Mouse (Mus musculus) macrophage (primary cell): ENCODE results near the gene Wif1. TPM values are rescaled to one million over a fixed set of nuclear protein-coding genes. Genes with fewer than 3 reads are reported as not detected.

Experiments
- H3K27ac ChIP-seq: fragments of 350-480 bp; formaldehyde crosslinking; 2 replicates; pipeline ENCODE4 v1.9.0; 2021
- H3K36me3 ChIP-seq: fragments of 350-480 bp; formaldehyde crosslinking; 2 replicates; pipeline ENCODE4 v1.9.0; 2021; ENCODE audit errors: inconsistent target
- H3K4me3 ChIP-seq: fragments of 350-480 bp; formaldehyde crosslinking; 2 replicates; pipeline ENCODE4 v1.9.0; 2021; ENCODE audit errors: inconsistent target
- H3K79me2 ChIP-seq: fragments of 350-480 bp; formaldehyde crosslinking; 2 replicates; pipeline ENCODE4 v1.9.0; 2021; ENCODE audit errors: inconsistent target
- WGBS: methylation state at CpG from one replicate; pipeline ENCODE4 v1.1.7; 2026; ENCODE audit warnings: inconsistent platforms; ENCODE audit not compliant: missing documents; 5-methylcytosine and 5-hydroxymethylcytosine counted together
- polyA plus RNA-seq: library from polyadenylated mRNA; stranded (reverse); fragments of 250-400 nt; gene quantifications from 3 replicates; pipeline ENCODE4 v1.2.4, GENCODE M21; 2018; ENCODE audit warnings: inconsistent platforms
- total RNA-seq, 78 experiments: library from RNA; depleted of rRNA; stranded (reverse); fragments of 250-400 nt; gene quantifications; 1 replicate in 9 of 78; 2 replicates in 24 of 78; 3 replicates in 43 of 78; 4 replicates in 2 of 78; pipeline ENCODE4 v1.2.4; 2018; ENCODE audit warnings: inconsistent platforms in 56 of 78

Gene Wif1
- not detected for total RNA-seq (2018; cell fraction: chromatin; rRNA removed)
- total RNA-seq (2018; cell fraction: cytosol; rRNA removed): not detected
- not detected for total RNA-seq (2018; cell fraction: nucleus; rRNA removed)
- polyA plus RNA-seq: not detected in 3 replicates

DNA sequence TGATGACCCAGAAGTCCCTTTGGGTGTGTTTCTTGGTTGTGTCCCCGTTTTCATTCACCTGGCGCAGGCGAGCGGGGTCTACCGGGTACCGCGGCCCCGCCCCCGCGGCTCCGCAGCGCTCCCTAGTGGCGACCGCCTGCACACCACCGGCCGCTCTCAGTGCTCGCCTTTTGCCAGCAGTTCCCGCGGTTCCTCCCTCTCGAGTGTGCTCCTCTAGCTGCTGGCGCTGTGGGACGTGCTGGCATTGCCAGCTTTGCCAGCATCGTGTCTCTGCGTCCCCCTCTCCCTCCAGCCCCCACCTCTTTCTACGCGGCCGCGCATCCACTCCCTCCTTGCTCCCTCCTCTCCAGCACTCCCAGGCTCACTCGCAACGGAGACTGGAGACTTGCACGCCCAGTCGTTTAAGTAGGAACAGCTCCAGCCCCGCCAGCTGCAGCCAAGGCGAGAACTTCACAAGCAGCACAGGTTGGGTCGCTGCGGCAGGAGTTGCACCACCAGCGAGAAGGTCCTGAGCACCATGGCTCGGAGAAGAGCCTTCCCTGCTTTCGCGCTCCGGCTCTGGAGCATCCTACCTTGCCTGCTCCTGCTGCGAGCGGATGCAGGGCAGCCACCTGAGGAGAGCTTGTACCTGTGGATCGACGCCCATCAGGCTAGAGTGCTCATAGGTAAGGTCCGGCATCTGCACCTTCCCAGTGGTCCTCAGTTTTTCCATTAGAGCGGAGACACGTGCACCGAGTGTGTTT is at the start of gene Wif1:
Gene Wif1, plus strand, starts transcription at position 135 of the 743 bp plus-strand sequence.
- Histone ChIP-seq H3K36me3 (no peaks in the 10 kb centered on the region), H3K79me2 (no peaks in the 10 kb centered on the region), H3K4me3 (peak within 1 kb of the TSS; percentile 45), H3K27ac (no peak within 1 kb of the TSS)
- 3% methylated on average over 46 of the region's 49 CpGs for WGBS

DNA sequence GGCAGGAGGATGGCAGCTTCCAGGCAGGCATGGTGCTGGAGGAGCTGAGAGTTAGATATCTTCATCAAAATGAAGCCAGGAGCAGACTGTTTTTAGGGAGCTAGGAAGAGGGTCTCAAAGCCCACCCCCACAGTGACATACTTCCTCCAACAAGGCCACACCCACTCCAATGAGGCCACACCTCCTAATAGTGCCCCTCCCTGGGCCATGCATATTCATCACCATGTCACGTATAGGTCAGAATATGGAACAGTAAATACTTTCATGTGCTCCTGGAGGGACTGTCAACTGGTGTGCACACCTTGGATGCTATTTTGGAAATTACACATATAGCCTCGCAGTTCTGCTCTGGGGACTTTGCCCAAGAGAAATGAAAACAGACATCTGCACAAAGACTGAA is 31.6 kb upstream of the Wif1 start:
- no peaks in the 10 kb centered on the region for H3K36me3 ChIP-seq
- H3K4me3 ChIP-seq: no peak overlapping the region
- 76% methylated on average over 2 of the region's 2 CpGs for WGBS
- no peak overlapping the region for H3K27ac ChIP-seq
- H3K79me2 ChIP-seq: no peaks in the 10 kb centered on the region

GRCm38 (mm10) chr10:121011496-121011895 is 22.3 kb upstream of the Wif1 start:
- 92% methylated on average over 4 of the region's 4 CpGs for WGBS
- Histone ChIP-seq H3K36me3 (no peaks in the 10 kb centered on the region), H3K4me3 (no peak overlapping the region)

DNA sequence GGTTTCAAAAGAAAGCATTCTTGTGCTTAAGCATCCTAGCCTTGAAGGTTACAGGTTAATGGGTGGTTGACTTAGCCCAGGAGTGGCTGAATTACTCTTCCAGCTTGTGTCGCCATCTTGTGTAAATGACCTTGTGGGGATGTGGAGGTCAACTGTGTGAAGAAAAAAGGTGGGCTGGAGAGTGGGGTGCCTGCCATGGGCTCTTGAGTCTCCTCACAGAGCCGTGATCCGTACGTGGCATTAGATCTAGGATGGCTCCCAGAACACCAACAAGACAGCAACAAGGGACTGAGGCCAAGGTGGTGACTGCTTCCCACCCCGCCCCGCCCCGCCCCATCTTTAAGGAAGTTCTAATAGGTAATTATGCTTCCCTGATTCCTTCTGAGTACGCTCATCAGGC is 17.5 kb upstream of the Wif1 start:
- no peak overlapping the region for H3K27ac ChIP-seq
- no peaks in the 10 kb centered on the region for H3K79me2 ChIP-seq
- no peaks in the 10 kb centered on the region for H3K36me3 ChIP-seq
- 92% methylated on average over 8 of the region's 8 CpGs for WGBS
- no peak overlapping the region for H3K4me3 ChIP-seq

More at GRCm38 (mm10) chr10:121011496-121011895, 22.3 kb upstream of the Wif1 start:
- H3K79me2 ChIP-seq: no peaks in the 10 kb centered on the region
- no peak overlapping the region for H3K27ac ChIP-seq

- no peak overlapping the region for H3K27ac ChIP-seq
- H3K79me2 ChIP-seq: no peaks in the 10 kb centered on the region
- WGBS: 72% methylated on average over 18 of the region's 18 CpGs
- no peak overlapping the region for H3K4me3 ChIP-seq
- H3K36me3 ChIP-seq: no peaks in the 10 kb centered on the region
Observed at GRCm38 (mm10) chr10:121016711-121017503, 16.9 kb upstream of the Wif1 start.

GRCm38 (mm10) chr10:121022951-121023350 is 10.8 kb upstream of the Wif1 start:
- WGBS: 55% methylated on average over 5 of the region's 5 CpGs
- Histone ChIP-seq H3K36me3 (no peaks in the 10 kb centered on the region), H3K4me3 (no peak overlapping the region), H3K79me2 (no peaks in the 10 kb centered on the region), H3K27ac (no peak overlapping the region)

DNA sequence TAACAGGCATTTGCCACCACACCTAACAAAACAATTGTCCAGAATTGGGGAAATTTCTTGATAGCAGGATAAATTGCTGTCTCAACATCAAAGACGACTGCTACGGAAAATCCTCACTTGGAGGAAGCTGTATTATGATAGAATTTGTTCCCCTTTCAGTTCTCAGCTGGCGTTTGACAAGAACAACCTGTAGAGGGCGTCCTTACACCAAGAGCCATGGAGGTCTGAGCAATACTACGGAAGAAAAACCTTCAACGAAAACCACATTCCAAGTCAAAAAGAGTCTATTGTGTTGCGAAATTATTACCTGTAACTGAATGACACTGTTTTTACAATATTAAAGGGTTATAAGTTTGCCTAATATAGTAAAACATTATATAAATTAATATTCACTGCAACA is 2.0 kb upstream of the Wif1 start:
- H3K27ac ChIP-seq: no peak overlapping the region
- 4% methylated on average over 7 of the region's 7 CpGs for WGBS
- no peaks in the 10 kb centered on the region for H3K36me3 ChIP-seq
- no peaks in the 10 kb centered on the region for H3K79me2 ChIP-seq
- no peak overlapping the region for H3K4me3 ChIP-seq

GRCm38 (mm10) chr10:121033128-121033791 is 500 bp upstream of the Wif1 start:
- Histone ChIP-seq H3K36me3 (no peaks in the 10 kb centered on the region), H3K27ac (no peak overlapping the region), H3K79me2 (no peaks in the 10 kb centered on the region), H3K4me3 (peak overlapping the region; percentile 45)
- 3% methylated on average over 25 of the region's 25 CpGs for WGBS

GRCm38 (mm10) chr10:121034569-121034947 is 798 bp downstream of the Wif1 start:
- H3K27ac ChIP-seq: no peak overlapping the region
- H3K36me3 ChIP-seq: no peaks in the 10 kb centered on the region
- no peaks in the 10 kb centered on the region for H3K79me2 ChIP-seq
- H3K4me3 ChIP-seq: no peak overlapping the region
- 31% methylated on average over 3 of the region's 5 CpGs for WGBS

DNA sequence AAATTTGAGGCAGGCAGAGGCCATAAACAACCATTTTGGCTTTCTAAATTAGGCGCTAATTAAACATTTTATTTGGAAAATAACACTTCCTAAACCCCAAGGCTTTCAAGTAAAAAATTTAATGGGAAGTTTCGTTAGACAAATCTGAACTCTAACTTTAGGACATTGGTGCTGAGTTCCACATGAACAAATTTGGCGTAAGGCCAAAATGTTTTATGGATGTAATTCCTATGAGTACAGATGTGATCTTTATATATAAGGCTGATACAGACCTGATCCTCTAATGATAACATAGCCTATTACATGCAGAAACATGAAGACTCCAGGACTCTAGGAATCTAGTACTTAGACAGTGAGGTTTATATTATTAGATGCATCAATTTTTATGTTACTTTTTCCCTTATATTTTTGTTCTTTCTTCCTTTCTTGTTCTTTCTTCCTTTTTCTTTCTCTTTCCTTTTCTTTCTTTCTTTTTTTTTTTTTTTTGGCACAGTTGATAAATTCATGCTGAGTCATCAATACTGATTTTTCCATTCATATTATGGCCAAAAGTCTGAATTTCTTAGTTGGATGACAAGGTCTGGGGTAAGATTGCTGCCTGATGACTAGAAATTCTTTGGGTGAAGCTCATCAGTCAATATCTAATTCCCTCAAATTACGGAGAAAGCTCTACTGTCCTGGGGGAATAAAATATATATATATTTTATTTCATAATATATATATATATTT is 5.0 kb downstream of the Wif1 start:
- WGBS: 97% methylated on average over 4 of the region's 4 CpGs
- H3K79me2 ChIP-seq: no peaks in the 10 kb centered on the region
- no peak overlapping the region for H3K27ac ChIP-seq
- H3K36me3 ChIP-seq: no peaks in the 10 kb centered on the region
- no peak overlapping the region for H3K4me3 ChIP-seq

DNA sequence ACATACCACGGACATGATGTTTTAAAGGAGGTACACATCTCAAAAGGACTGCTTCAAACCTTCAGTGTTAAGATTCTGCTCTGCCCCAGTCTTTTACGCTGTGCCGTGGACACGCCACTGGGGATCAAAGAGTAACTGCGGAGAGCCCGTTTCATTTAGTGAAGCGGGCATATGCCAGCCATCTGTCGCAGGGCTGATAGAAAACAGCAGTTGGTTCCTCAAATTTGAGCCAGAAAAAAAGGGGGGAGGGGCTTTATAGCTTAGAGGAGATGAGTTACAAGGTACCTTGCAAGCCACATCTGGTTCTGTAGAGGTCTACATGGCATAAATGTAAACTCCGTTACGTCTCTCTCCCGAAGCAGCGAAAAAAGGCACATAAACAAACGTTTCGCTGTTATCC is 7.2 kb downstream of the Wif1 start:
- no peaks in the 10 kb centered on the region for H3K79me2 ChIP-seq
- no peaks in the 10 kb centered on the region for H3K36me3 ChIP-seq
- no peak overlapping the region for H3K4me3 ChIP-seq
- no peak overlapping the region for H3K27ac ChIP-seq
- 68% methylated on average over 14 of the region's 14 CpGs for WGBS

GRCm38 (mm10) chr10:121047440-121047839 is 13.7 kb downstream of the Wif1 start:
- Histone ChIP-seq H3K36me3 (no peaks in the 10 kb centered on the region), H3K79me2 (no peaks in the 10 kb centered on the region), H3K27ac (no peak overlapping the region), H3K4me3 (no peak overlapping the region)
- WGBS: 87% methylated on average over 10 of the region's 10 CpGs

DNA sequence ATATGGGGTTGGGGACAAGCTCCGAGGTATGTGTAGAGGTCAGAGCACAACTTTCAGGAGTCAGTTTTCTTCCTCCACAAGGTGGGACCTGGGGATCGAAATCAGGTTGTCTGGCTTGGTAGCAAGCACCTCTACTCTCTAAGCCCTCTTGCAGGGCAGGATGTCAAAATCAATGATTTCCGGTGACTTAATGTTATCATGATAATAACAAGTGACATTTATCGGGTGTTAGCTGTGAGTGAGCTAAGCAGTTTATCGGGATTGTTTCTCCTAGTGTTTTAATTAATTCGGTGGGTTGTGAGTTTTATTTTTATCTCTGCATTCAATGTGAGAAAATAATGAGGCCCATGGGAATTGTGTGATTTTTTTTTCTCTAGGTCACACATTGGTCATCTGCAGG is 18.3 kb downstream of the Wif1 start:
- Histone ChIP-seq H3K27ac (no peak overlapping the region), H3K79me2 (no peaks in the 10 kb centered on the region), H3K4me3 (no peak overlapping the region), H3K36me3 (no peaks in the 10 kb centered on the region)
- 92% methylated on average over 5 of the region's 6 CpGs for WGBS

DNA sequence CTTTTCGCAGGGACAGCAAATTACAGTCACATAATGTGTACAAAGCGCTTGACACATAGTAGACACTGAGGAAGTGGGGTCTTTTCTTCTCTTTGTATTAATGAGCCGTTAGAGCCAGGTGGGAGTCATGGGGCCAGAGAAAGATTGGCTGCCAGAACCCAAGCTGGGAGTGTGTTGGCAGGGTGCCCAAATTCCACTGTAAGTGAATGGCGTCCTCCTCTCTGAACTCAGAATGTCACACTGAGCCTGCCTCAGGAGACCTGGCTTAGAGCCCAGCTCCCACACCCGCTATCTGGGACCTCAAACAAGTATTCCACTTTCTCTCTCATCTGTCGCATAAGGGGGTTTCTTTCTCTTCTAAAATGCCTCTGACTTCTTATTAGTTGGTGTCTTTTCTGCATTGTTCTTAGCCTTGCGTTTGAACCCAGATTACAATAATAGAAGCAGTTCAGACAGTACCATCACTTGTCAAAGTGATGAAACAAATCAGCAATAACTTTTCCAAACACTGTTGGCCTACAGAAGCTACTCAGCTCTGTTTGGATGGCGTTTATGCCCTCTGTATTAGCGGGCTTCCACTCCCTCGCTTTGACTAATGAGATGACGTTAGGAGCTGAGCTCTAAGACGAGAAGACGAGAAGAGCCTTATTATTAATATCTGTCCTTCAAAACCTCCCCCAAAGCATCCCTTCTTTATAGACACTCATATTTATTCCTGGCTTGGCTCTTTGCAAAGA is 21.9 kb downstream of the Wif1 start:
- no peaks in the 10 kb centered on the region for H3K79me2 ChIP-seq
- H3K4me3 ChIP-seq: no peak overlapping the region
- H3K36me3 ChIP-seq: no peaks in the 10 kb centered on the region
- no peak overlapping the region for H3K27ac ChIP-seq
- WGBS: 72% methylated on average over 13 of the region's 13 CpGs
